Mouse (Mus musculus) ES-Bruce4 (cell line): ENCODE data around the gene 2810006K23Rik.

ENCODE experiments used
- EP300 ChIP-seq: IDR thresholded peaks from 2 replicates; pipeline ENCODE4 v1.6.1; 2011; ENCODE audit warnings: low read depth, low read length; ENCODE audit not compliant: insufficient read depth
- POLR2A ChIP-seq: IDR thresholded peaks from one replicate; pipeline ENCODE4 v1.8.1; 2011; ENCODE audit warnings: low read length; ENCODE audit not compliant: insufficient read depth

DNA sequence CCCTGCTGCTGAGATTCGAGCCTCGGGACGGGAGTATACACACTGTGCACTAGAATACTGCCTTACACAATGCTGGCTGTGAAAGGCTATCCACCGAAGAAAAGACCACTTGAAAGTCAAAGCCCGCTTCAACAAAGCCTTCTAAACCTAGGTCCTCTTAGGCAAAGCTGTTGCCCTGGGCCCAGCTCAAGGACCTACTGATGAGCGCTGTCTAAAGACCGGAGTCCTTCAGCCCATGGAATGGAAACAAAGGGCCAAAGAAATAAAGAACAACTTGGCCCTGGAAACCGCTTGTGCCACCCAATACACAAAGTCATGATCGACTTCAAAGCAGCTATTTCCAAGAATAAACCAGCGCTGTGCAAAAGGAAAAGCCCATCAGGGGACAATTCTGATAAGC is 18.7 kb upstream of the 2810006K23Rik start:
- no peak for TF ChIP-seq POLR2A
- TF ChIP-seq EP300: no peak
